Mouse (Mus musculus): ENCODE data around the gene Zdhhc6.
A peak's percentile ranks its signal among the peaks of the same experiment; 100 is the strongest.

Gene Zdhhc6

DNA sequence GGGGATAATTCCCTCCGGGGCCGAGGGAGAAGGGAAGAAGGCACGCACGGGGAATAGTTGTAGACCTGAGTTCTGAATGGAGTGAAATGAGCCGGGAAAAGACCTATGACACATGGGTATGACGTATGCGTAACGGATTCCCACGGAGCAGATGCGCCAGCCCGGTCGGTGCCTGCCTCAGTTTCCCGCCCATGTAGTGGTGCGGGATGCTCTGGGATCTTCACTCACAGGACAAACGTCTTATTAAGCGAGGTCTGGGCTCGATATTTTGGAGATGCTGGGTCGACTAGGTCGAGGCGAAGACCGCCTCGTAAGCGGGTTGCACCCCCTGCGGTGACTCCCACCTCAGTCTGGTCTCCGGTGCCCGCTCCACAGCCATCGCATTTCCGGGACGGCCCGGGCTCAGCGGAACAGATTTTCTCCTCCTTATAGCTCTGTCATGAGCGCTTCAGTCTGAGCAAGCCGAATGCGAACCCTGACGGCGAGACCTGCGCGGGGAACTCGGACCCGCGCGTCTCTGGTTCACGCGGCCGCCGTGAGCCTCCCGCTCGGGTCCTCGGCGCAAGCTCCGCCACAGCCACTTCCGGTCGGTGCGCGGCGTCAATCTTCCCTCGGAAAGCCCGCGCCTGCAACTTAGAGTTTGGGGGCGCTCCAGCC, at the start of gene Zdhhc6:
Gene Zdhhc6 (minus strand): TSS at position 581 of the 657 bp plus-strand sequence.
- peak; percentile 35 for DNase-seq (ENCODE audit: low spot score)

- DNase-seq (ENCODE audit: low spot score), result no peak
These were observed 46.8 kb upstream of the Zdhhc6 start for GRCm38 (mm10) chr19:55362606-55363005.

DNA sequence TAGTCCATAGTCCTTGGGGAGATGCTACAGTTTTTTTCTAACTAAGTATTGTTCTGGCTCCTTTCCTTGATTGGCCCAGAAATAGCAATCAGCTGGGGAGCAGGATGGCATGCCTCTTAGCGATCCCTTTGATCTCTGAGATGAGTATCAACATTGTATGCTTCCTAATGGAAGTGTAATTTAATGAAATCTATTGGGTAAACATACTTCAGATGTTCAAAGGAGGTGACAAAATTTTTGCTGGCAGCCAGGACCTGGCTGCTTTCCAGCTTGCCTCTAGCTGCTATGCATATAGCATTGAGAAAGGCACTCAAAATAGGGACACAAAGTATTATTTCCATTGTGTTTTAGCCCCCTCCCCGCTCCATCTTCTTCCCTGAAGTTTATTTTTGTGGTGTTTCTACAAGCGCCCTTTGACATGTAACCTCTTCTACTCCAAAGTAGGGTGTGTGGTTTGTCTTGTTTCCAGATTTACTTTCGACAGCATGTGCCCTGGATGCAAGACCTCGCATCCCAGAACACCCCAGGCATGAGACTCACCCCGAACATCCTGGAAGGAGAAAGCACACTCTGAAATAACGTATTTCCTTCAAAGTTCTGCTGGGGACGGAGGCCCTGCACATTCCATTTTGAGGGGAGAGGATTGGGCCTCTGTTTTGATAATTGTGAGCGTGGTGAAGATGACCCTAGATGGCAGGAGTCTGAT, 35.0 kb upstream of the Zdhhc6 start:
- DNase-seq (ENCODE audit: low spot score), result no peak

DNA sequence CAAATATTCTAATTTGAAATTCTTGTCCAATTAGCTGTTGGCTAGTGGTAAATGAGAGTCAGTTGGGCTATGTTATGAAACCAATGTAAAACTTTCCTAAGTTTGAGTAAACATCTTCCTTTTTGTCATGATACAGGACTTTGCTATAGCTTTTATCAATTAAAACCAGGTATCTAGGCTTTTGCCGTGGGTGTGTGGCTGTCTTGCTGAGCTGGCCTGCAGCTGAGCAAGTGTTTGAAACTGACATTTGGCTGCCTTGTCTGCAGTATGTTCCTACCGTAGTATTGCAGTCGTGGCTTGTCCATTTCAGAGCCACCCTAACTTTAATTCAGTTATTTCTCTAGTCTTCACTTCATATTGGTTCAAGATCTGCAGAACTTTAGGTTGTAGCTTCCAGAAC, 32.4 kb upstream of the Zdhhc6 start:
- no peak for DNase-seq (ENCODE audit: low spot score)

- no peak for DNase-seq (ENCODE audit: low spot score)
These were observed 27.4 kb upstream of the Zdhhc6 start for GRCm38 (mm10) chr19:55343274-55343673.

DNA sequence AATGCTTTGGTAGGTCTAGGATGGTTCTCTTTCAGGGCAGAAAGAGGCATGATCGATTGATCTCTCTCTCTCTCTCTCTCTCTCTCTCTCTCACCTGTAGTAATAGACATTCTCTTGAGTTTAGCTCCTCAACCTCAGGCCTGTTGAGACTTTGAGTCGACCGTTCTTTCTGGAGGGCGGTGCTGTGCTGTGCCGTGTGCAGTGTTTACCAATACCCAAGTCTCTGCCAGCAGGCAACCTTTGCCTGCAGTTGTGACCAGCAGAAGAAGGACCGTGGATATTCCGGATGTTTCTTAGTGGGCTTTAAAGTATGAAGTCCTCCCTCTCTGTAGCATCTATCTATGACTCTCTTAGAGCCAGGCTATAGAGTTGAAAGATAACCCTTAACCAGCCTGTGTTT, 26.6 kb upstream of the Zdhhc6 start:
- DNase-seq (ENCODE audit: low spot score), result no peak

- no peak for DNase-seq (ENCODE audit: low spot score)
These were observed 25.5 kb upstream of the Zdhhc6 start for GRCm38 (mm10) chr19:55341377-55341776.

DNA sequence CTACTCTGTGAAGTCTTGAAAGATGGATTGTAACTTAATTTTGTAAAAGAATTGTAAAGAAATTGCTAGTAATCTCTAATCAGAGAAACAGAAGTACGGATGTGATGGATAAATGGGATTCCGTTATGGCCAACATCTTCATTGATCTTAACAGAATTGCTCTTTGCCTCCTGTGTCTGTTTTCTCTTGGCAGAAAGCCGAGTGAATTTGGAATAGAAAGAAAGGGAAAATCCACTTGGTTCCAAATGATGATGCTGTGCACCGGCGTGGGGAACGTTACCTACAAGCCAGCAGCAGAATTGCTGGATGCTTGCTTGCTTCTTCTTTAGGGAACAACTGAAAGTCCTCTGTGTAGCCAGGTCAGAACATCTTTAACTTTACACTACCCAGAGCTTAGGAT, 24.7 kb upstream of the Zdhhc6 start:
- DNase-seq (ENCODE audit: low spot score), result no peak

DNA sequence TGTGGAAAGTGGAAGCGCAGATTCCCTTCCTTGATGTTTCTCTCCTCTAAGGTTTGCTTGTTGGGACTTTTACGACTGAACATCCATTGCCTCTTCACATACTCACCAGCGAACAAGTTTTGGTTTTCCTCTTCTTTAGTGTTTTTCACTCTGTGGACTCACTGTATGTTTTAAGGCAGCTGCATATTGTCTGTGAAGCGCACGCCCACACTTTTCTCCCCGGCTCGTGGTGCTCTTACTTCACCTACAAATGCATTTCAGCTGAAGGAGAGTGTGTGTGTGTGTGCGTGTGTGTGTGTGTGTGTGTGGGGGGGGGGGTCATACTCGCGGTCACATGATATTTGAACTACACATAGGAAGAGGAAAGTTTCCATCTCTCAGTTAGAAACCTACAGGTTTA, 21.8 kb upstream of the Zdhhc6 start:
- DNase-seq (ENCODE audit: low spot score), result no peak

GRCm38 (mm10) chr19:55337066-55337465, 21.2 kb upstream of the Zdhhc6 start:
- DNase-seq (ENCODE audit: low spot score), result no peak

GRCm38 (mm10) chr19:55336441-55336840, 20.6 kb upstream of the Zdhhc6 start:
- DNase-seq (ENCODE audit: low spot score), result no peak

DNA sequence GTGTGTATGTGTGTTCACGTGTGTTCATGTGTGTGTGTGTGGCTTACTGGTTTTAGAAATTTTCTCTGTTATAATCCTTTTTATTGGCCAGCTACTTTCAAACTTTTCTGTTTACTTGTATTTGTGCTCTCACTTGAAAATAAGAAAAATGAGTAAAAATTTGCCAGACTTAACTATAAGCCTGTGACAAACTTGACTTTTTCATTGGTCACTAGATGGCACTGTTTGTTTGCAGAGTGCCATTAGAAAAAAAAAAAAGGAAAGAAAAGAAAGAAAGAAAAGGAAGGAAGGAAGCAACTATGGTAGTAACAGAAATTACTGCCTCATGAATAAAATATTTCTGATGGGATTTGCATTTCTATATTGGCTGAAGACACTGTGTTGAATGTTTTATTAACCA, 20.0 kb upstream of the Zdhhc6 start:
- no peak for DNase-seq (ENCODE audit: low spot score)

- peak; percentile 82 for DNase-seq (ENCODE audit: low spot score)
These were observed 16.9 kb upstream of the Zdhhc6 start for GRCm38 (mm10) chr19:55332641-55333268.

DNA sequence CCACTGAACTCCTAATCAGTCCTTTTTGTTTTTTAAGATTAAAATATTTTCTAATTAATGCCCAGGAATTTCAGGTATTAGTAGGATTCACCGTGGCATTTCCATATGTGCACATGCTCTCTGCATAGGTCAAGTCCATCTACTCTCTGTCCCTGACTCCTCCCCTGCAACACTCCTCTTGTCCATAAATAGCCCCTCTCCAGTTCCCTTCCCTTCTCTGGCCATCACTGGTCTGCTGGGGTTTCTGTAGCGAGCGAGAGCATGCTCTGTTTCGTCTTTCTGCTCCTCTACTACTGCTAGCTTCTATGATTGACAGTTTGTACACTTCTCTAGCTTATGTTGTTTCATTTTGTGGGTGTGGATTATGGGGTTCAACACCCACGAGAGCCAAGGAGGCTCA, 15.9 kb upstream of the Zdhhc6 start:
- no peak for DNase-seq (ENCODE audit: low spot score)

- no peak for DNase-seq (ENCODE audit: low spot score)
These were observed 11.7 kb upstream of the Zdhhc6 start for GRCm38 (mm10) chr19:55327510-55327909.

GRCm38 (mm10) chr19:55322604-55323003, 6.8 kb upstream of the Zdhhc6 start:
- DNase-seq (ENCODE audit: low spot score), result no peak

DNA sequence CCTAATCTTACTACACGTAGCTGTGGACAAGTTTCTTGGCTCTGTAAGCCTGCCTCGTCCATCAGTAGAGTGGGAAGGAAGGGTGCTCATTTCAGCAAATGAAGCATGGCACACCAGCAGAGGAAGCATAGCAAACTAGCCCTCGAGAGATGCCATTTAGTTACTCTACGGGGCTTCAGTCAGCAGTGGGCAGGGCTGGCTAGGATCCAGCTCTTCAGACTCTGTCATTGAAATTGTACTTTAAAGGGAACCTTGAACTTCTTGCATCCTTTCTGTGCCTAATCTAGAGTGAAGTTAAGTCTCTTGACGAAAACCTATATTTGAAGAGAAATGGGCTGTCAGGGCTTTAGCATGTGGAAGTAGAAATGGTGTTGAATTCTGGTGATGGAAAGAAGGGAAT, 3.7 kb upstream of the Zdhhc6 start:
- DNase-seq (ENCODE audit: low spot score), result no peak

DNA sequence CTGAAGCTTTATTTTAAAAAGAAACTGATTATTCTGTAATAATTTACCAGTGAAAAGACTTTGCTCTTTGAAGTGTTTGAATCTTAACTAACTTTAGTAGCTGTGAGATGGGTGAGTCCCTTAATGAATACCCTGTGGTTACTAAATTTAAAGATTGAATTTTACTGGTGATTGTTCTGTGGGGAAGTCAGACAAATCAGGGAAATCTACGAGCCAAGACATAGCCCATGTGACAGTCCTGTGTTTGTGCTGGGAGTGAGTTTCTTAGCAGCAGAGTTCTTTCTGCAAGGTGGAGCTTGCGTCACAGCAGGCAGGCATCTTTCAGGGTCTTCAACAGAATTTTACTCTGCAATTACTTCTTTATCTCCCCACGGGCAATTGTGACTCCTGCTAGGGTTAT, 3.2 kb upstream of the Zdhhc6 start:
- no peak for DNase-seq (ENCODE audit: low spot score)

DNA sequence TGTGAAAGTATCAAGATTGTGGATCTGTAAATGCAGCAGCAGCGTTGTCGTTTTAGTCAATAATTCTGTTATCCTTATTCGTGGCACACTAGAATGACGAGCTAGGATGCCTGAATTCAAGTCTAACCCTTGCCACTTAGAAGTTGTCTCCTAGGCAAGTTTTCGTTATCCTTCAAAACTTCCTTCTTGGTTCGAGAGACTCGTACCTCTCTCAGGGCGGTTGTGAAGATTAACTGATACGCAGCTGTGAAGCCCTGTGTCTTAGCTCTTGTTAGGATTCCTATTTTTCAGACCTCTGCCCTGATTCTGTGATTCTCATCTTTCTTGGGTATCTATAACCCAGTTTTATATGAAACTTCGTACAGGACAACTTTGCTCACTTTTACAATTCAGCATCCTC, 1.1 kb upstream of the Zdhhc6 start:
- DNase-seq (ENCODE audit: low spot score), result no peak

DNA sequence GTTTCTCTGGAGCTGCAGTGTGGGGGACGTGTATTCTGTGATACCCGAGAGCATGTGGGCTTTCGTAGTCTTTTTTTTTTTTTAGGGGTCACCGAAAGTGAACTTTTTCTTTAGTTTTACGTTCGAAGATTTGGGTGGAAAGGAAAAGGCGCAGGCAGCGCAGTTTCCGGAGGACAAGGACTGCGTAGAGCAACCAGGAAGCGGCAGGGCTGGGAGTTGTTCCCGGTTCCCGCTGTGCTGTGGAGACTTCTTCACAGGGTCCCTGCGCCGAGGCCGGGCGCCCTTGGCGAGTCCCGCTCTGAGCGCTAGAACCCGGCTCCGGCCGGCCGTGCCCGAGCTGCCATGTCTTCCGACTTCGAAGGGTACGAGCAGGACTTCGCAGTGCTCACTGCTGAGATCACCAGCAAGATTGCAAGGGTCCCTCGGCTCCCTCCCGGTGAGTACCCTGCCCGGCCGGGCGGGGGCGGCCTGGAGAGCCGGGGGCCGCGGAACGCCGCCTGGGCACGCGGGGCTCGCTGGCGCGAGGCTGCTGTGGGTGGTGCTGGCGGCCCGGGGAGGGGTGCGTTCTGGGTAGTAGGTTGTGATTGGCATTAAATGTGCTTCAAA, 380 bp upstream of the Zdhhc6 start, which contains the start of gene Vti1a:
Gene Vti1a (plus strand): TSS at position 187 of the 606 bp plus-strand sequence.
- DNase-seq (ENCODE audit: low spot score), result peak; percentile 59

- DNase-seq (ENCODE audit: low spot score), result no peak
These were observed 2.2 kb downstream of the Zdhhc6 start for GRCm38 (mm10) chr19:55313649-55314048.

DNA sequence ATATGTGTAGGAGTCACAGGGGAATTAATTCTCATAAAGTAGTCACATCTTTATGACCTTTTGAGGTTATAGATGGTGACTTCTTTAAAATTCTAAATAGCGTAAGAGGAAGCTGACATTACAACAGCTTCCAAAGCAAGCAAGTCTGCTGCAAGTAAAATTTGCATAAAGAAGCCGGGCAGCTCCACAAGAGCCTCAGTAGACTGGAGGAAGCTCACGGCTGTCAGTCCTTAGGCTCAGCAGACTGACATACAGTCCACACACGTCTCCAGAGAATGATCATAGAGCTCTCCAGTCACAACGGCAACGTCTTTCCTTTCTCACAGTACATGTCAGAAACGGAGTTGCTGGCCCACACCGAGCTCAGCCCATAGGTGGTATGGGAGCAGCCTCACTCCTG, 4.0 kb downstream of the Zdhhc6 start:
- DNase-seq (ENCODE audit: low spot score), result no peak

DNA sequence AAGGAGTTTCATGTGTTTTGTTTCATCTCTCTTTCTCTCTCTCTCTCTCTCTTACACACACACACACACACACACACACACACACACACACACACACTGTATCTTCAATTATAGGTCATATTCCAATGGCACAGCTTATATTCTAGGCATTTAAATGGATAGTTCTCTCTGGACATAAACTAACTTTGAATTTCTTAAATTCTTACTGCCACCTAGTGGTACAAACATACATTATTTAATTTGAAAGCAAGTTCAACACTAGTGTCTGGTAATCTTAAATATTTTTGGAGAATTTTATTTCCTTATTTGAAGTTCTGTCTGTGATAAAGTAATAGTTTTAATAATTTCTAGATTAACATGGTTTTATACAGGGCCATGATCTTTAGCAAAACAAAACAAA, 10.8 kb downstream of the Zdhhc6 start:
- DNase-seq (ENCODE audit: low spot score), result no peak
